Mouse (Mus musculus) olfactory bulb, adult 2 months (tissue): ENCODE measurements around the gene Fgf22. TPM values are rescaled to one million over a fixed set of nuclear protein-coding genes. Genes with fewer than 3 reads are reported as not detected.
A peak's percentile ranks its signal among the peaks of the same experiment; 100 is the strongest.

Experiments used
- H3K27ac ChIP-seq: fragments of 200-500 bp; 2 replicates; pipeline ENCODE4 v1.5.1; 2012; ENCODE audit warnings: low read depth, low read length; ENCODE audit not compliant: insufficient read depth
- H3K4me1 ChIP-seq: fragments of 200-500 bp; 2 replicates; pipeline ENCODE4 v1.6.1; 2012; ENCODE audit warnings: low read length; ENCODE audit not compliant: control insufficient read depth, insufficient read depth
- H3K4me3 ChIP-seq: fragments of 200-500 bp; 2 replicates; pipeline ENCODE4 v1.5.1; 2012; ENCODE audit warnings: mild to moderate bottlenecking, low read depth, low read length, moderate library complexity; ENCODE audit not compliant: insufficient read depth
- CTCF ChIP-seq: fragments of 200-500 bp; IDR thresholded peaks from 2 replicates; pipeline ENCODE4 v1.5.1; 2012; ENCODE audit warnings: low read depth, mild to moderate bottlenecking, low read length, moderate library complexity; ENCODE audit not compliant: insufficient read depth
- POLR2A ChIP-seq: fragments of 200-500 bp; IDR thresholded peaks from 2 replicates; pipeline ENCODE4 v1.6.1; 2012; ENCODE audit warnings: mild to moderate bottlenecking, low read depth, low read length, moderate library complexity; ENCODE audit not compliant: insufficient read depth
- WGBS: fragments of 180-500 bp; shearing (Covaris S2); methylation state at CpG from one replicate; pipeline ENCODE4 v1.1.7; 2018; 5-methylcytosine and 5-hydroxymethylcytosine counted together
- polyA plus RNA-seq: library from polyadenylated mRNA; stranded (reverse); fragments of >200 nt; gene quantifications from 2 replicates; pipeline ENCODE4 v1.2.4, GENCODE M21; 2012; ENCODE audit warnings: low replicate concordance; ENCODE audit not compliant: missing spikeins, insufficient read depth, insufficient read length

The Fgf22 gene
- polyA plus RNA-seq, 1 experiment, result not detected

DNA sequence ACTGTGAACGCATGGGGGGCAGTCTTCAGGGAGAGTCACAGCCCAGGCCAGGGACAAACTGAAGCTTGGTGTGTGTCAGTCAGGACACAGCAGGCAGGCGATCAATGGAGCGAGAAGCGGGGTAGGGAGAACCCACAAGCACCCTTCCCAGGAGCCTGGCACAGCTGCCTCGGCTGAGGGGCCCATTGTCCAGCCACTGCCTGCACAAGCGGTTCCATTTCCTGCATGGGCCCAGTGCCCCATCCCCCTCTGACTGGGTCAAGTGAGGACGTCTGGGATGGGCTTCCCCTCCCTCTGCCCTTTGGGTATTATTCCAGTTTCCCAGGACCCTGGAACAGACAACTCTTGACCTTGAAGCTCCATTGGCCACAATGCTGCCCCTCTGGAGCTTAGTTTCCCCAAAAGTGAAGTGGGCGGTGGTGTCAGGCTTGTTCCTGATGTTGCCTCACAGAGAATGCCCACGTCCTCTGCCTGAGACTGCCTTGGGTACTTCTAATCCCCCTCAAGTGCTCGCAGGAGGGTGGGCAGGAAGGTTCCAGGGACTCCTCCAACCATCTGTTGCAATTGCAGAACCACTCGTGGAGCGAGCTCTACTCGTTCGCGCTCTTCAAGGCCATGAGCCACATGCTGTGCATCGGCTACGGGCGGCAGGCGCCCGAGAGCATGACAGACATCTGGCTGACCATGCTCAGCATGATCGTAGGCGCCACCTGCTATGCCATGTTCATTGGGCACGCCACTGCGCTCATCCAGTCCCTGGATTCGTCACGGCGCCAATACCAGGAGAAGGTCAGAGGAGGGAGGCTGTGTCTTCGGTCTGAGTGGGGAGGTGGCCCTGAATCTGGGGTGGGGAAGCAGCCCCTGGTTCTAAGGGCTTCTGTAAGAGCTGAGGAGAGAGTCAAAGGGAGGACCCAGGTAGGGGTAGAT, 26.3 kb upstream of the Fgf22 start:
- 61% methylated on average over 28 of the region's 28 CpGs for WGBS
- peak overlapping the region; percentile 27; the same call in 1 of the 2 replicates for H3K27ac ChIP-seq
- H3K4me3 ChIP-seq, result no peak overlapping the region
- H3K4me1 ChIP-seq, result peaks cover 31% of the 10 kb centered on the region
- no peak for TF ChIP-seq CTCF
- TF ChIP-seq POLR2A, result no peak

DNA sequence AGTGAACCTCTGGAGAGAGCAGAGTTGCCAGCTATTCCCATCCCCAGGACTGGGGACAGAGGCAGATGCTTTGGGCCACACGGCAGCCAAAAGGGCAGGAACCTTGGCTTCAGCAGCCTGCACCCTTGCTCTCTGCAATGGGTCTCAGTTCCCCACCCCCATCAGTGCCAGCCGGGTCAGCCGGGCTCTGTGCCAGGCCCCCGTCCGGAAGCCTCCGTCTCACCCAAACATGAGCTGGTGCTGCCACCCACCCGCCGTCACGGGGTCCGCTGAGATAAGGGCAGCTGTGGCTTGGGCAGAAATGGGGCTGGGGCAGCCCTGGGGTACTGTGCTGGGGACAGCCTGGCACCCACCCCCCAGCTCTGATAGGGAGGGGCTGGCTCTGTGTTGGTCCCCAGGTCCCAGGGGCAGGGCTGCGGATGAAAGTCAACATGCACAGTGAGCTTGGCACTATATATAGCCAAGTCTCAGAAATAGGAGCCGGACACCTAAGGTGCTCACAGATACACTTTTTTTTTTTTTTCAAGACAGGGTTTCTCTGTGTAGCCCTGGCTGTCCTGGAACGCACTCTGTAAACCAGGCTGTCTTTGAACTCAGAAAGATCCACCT, 25.4 kb upstream of the Fgf22 start:
- whole genome bisulfite sequencing, result 26% methylated on average over 13 of the region's 13 CpGs
- TF ChIP-seq CTCF (no peak), POLR2A (no peak)
- peak overlapping the region; percentile 4; the same call in 1 of the 2 replicates for H3K27ac ChIP-seq
- H3K4me1 ChIP-seq, result peaks cover 23% of the 10 kb centered on the region
- no peak overlapping the region for H3K4me3 ChIP-seq

DNA sequence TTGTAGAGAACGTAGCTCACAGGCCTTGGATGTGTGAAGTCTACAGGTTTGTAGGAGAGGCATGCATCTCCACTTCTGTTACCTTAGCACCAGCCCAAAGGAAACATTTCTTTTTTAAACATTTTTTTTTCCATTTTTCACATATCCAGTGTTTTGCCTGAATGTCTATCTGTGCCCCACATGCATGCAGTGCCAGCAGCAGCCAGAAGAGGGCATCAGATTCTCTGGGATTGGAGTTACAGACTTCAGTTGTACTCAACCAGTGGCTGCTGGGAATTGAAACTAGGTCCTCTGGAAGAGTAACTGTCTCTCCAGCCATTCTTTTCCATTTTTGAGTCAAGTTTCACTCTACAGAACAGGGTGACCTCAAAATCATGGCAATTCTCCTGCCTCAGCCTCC, 22.4 kb upstream of the Fgf22 start:
- 95% methylated on average over 1 of the region's 1 CpGs for WGBS

DNA sequence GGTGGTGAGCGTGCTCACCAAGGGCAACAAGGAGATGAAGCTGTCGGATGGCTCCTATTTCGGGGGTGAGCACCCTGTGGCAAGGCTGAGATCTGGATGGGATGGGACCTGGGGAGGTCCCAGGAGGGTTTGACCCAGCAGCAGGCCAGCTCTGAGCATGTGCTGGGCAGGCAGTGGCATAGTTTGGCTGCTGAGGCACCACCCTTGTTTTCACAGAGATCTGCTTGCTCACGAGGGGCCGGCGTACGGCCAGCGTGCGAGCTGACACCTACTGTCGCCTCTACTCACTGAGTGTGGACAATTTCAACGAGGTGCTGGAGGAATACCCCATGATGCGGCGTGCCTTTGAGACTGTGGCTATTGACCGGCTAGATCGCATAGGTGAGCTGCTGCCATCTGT, 21.0 kb upstream of the Fgf22 start:
- H3K4me1 ChIP-seq, result peaks cover 8% of the 10 kb centered on the region
- H3K4me3 ChIP-seq, result no peak overlapping the region
- 95% methylated on average over 15 of the region's 15 CpGs for WGBS
- no peak overlapping the region for H3K27ac ChIP-seq
- TF ChIP-seq CTCF (no peak), POLR2A (no peak)

More for the DNA sequence above, 22.4 kb upstream of the Fgf22 start:
- H3K4me1 ChIP-seq, result peaks cover 16% of the 10 kb centered on the region
- H3K27ac ChIP-seq, result no peak overlapping the region
- TF ChIP-seq POLR2A (no peak), CTCF (no peak)
- no peak overlapping the region for H3K4me3 ChIP-seq

DNA sequence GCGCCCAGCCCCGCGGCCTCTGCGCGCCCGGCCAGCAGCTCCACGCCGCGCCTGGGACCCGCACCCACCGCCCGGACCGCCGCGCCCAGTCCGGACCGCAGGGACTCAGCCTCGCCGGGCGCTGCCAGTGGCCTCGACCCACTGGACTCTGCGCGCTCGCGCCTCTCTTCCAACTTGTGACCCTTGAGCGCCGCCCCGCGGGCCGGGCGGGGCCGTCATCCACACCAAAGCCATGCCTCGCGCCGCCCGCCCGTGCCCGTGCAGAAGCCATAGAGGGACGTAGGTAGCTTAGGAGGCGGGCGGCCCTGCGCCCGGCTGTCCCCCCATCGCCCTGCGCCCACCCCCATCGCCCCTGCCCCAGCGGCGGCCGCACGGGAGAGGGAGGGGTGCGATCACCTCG, 19.5 kb upstream of the Fgf22 start:
- WGBS, result 57% methylated on average over 51 of the region's 52 CpGs
- no peak overlapping the region for H3K27ac ChIP-seq
- H3K4me3 ChIP-seq, result no peak overlapping the region
- no peak for TF ChIP-seq POLR2A
- no peak for TF ChIP-seq CTCF
- H3K4me1 ChIP-seq, result no peaks in the 10 kb centered on the region

GRCm38 (mm10) chr10:79736706-79737105, 18.2 kb upstream of the Fgf22 start:
- 86% methylated on average over 14 of the region's 14 CpGs for WGBS
- no peak overlapping the region for H3K27ac ChIP-seq
- no peak overlapping the region for H3K4me3 ChIP-seq
- TF ChIP-seq POLR2A, result no peak
- TF ChIP-seq CTCF, result no peak
- no peaks in the 10 kb centered on the region for H3K4me1 ChIP-seq

DNA sequence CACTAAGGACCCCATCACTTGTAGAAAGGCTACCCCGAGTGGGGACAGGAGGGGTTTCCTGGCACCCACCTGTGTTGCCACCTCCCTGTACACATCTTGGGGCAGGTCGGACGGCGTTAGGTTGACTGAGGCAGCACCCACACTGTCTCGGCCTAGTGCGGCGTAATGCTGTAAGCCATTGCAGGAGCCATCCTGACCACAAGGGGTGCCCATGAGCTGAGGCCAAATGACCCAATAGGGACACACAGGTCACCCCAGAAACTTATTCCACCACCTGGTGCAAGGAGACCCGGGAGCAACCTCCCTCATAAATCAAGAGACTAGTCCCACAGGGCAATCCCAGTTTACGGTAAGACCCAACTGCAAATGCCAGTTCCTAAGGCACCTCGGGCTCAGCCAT, 16.6 kb upstream of the Fgf22 start:
- Histone ChIP-seq H3K27ac (no peak overlapping the region), H3K4me3 (no peak overlapping the region), H3K4me1 (no peaks in the 10 kb centered on the region)
- TF ChIP-seq POLR2A, result no peak
- TF ChIP-seq CTCF, result peak; percentile 35; the same call in 1 of the 2 replicates
- 86% methylated on average over 10 of the region's 10 CpGs for WGBS

- TF ChIP-seq CTCF (no peak), POLR2A (no peak)
- H3K4me3 ChIP-seq, result no peak overlapping the region
- no peaks in the 10 kb centered on the region for H3K4me1 ChIP-seq
- H3K27ac ChIP-seq, result no peak overlapping the region
- 96% methylated on average over 28 of the region's 28 CpGs for WGBS
Observed at GRCm38 (mm10) chr10:79739234-79739633, 15.6 kb upstream of the Fgf22 start.

DNA sequence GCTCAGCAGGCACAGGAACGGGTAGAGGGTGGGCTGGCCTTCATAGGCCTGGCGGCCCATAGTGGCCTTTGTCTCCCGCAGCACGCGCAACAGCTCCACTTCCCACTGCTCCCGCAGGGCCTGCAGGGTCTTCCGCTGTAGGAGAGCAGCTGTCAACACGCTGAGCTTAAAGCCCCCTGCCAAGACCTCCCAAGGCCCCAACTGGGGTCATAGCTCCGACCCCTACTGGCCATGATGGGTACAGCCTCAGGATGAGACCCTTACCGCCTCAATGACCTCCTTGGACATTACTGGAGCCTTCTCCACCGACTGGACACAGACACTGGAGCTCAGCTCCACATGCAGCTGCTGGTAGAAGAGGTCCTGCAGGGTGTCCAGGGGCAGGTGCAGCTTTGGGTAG, 14.0 kb upstream of the Fgf22 start:
- WGBS, result 51% methylated on average over 11 of the region's 11 CpGs
- no peak for TF ChIP-seq POLR2A
- no peak for TF ChIP-seq CTCF
- Histone ChIP-seq H3K27ac (no peak overlapping the region), H3K4me3 (no peak overlapping the region), H3K4me1 (peaks cover 4% of the 10 kb centered on the region; the same call in 1 of the 2 replicates)
